Mouse (Mus musculus): ENCODE results near the gene Scamp1. TPM values are rescaled to one million over a fixed set of nuclear protein-coding genes. Genes with fewer than 3 reads are reported as not detected.

The Scamp1 gene
- polyA plus RNA-seq (2012; rRNA removed) = 3.8 and 4.6 TPM in 2 replicates

DNA sequence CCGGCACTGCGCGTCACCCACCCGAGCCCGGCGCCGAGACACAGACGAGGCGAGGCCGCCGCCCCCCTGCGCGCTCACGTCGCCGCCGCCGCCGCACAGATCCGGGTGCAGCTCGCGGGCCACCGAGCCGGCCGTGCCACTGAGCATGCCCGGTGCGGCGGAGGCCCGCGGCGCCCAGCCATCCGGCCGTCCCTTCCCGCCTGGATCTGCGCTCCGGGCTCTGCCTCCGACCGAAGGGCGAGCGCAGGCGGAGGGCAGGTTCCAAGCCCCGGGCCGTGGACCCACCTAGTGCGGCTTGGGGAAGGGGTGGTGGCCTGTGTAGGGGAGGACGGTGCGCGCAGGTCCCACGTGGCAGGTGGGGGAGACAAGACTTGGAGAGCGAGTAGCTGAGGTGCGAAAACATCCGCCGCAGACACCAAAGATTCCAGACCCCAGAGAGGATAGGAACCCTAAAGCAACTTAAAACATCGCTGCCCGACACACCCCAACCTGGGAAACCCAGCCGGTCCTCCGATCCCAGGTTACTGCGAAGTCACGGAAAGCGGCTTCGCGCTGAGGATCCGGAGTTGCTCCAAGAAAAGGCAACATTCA lies at the start of gene Scamp1:
TSS of gene Scamp1 (minus strand) at position 577 of the 591 bp plus-strand sequence.

Other genes with a start within 250 kb of the Scamp1 start
- 2.9 and 3.5 TPM in 2 replicates for gene Lhfpl2, start 228.1 kb downstream of the Scamp1 start, polyA plus RNA-seq (2012; rRNA removed)
- gene Ap3b1, start 73.1 kb upstream of the Scamp1 start, polyA plus RNA-seq (2012; rRNA removed) = 16.6 and 17.1 TPM in 2 replicates